Mouse (Mus musculus): ENCODE measurements around the gene Gm5134.

The Gm5134 gene

DNA sequence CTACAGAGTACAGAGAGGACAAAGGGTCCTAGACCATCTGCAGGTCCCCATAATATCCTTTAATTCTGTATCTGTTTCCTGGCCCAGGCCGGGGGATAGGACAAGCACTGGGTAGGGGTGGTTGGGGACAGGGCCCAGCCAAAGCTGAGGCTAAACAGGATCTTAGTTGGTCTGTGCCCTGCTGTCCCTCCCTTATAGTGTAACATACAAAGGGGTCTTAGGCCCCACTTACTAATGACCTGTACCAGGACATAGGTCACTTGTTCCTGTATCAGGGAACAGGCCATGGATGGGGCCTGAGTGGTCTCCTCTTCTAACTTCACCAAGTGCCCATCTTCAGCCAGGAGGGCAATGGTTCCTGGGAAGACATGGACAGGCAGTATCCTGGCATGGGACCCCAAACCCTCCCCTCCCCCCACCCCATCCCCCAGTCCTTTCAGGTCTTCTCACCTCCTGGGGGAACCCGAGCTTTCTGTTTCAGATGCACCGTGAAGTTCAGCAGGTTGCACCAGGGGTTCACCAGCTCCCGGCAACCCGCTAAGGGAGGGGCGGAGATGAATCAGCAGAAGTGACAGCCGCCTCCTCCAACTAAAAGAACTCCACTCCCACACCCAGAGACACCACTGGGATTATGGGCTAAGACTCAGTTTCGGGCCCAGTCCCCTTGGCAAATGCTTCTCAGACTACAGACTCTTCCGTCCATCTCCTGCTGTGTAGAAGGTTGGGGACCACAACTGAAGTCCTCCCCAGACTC, 14.7 kb upstream of the Gm5134 start:
- no peak for DNase-seq (ENCODE audit: low spot score)

DNA sequence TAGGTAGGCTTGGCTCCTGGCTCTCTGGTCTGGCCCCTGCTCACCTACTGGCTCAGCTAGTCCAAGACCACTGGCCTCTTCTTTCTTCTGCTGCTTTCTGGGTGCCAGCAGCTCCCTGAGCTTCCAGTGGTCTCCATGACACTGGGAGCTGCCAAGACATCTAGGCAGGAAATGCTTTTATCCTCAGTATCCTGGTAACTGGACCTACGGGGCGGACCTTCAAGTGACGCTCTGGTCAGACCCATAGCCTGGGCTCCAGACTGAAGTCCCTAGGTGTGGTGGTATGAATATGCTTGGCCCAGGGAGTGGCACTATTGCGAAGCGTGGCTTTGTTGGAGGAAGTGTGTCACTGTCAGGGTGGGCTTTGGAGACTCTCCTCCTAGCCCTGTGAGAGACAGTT, 13.8 kb upstream of the Gm5134 start, which contains the start of gene Gm867:
Gene Gm867 (minus strand): TSS at position 153 of the 400 bp plus-strand sequence.
- no peak for DNase-seq (ENCODE audit: low spot score)

DNA sequence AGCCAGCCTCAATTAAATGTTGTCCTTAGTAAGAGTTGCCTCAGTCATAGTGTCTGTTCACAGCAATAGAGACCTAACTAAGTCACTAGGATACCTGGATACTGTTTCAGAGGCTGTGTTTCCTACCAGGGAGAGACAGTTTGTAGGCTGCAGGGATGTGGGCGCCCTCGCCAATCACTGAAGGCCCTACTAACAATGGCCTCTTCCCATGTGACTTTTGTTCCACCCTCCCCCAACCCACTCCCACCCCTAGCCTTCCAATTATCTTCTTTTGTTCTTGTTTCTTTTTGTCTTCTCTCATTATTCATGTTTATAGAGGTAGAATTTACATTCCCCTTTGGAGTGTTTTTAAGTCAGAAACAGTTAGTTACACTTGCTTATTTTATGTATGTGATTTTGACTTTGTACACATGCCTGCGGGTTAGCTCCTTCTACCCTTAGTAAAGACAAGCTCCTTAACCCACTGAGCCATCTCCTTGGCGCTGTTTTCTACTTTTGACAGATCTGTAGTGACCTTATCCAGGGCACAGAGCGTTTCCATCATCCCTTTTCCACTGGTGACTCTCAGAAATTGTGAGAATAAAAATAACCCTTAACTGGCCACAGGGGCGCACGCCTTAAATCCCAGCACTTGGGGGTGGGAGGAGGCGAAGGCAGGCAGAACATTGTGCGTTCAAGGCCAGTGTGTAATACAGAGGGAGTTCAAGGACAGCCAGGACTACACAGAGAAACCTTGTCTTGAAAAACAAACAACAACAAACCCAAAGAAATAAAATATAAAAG, 13.1 kb upstream of the Gm5134 start:
- no peak for DNase-seq (ENCODE audit: low spot score)

- no peak for DNase-seq (ENCODE audit: low spot score)
These were observed 11.4 kb upstream of the Gm5134 start, which contains the start of gene Vpreb3 for GRCm38 (mm10) chr10:75942736-75943477. Gene Vpreb3 (plus strand): TSS chr10:75943057.

DNA sequence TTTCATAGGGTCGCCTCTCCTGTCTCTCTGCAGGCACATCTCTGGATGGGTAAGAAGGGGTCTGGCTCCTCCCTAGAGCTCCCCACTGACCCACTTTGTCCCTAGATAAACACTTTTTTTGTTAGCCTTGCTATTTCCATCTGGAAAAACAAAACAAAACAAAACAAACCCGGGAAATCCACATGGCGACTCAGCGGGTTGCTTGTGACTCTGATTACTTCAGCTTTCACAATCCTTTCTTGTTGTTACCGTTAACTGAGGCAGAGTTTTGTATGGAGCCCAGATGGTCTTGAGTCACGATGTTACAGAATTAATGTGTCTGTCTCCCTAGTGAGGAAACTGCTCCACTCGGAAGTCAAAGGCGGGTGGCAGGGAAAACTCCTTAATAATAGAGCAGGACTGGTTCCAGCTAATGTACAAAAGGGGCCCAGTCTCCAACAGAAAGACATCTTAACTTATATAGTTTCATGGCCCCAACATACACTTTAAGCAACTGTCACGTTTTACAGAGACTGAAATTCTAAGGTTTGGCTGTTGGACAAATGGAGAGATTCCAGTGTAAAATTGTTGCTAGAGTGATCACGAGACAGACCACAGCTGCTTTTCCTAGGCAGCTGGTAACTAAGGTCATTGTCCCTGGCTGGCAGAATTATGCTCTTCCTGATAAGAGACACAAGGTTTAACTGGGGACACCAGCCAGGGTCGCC, 10.1 kb upstream of the Gm5134 start:
- DNase-seq (ENCODE audit: low spot score): peak; percentile 85

- no peak for DNase-seq (ENCODE audit: low spot score)
These were observed 9.1 kb upstream of the Gm5134 start for GRCm38 (mm10) chr10:75945213-75945612.

DNA sequence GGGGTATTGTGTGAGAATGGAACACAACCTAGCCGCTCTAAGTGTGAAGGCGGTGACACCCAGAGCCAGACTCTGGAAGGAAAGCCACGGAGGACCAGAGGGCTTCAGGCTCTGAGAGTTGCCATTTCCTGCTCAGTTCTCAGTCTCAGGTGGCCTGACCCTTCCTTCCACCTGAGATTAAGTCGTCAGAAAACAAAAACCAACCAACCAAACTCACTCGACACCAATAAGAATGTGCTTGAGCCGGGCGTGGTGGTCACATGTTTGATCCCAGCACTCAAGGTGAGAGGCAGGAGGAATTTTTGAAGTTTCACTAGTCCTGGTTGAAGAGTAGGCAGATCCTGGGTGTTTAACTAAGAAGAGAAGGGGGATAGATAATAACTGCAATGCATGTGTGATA, 8.4 kb upstream of the Gm5134 start:
- no peak for DNase-seq (ENCODE audit: low spot score)

- DNase-seq (ENCODE audit: low spot score): no peak
These were observed 6.2 kb upstream of the Gm5134 start for GRCm38 (mm10) chr10:75948079-75948478.

DNA sequence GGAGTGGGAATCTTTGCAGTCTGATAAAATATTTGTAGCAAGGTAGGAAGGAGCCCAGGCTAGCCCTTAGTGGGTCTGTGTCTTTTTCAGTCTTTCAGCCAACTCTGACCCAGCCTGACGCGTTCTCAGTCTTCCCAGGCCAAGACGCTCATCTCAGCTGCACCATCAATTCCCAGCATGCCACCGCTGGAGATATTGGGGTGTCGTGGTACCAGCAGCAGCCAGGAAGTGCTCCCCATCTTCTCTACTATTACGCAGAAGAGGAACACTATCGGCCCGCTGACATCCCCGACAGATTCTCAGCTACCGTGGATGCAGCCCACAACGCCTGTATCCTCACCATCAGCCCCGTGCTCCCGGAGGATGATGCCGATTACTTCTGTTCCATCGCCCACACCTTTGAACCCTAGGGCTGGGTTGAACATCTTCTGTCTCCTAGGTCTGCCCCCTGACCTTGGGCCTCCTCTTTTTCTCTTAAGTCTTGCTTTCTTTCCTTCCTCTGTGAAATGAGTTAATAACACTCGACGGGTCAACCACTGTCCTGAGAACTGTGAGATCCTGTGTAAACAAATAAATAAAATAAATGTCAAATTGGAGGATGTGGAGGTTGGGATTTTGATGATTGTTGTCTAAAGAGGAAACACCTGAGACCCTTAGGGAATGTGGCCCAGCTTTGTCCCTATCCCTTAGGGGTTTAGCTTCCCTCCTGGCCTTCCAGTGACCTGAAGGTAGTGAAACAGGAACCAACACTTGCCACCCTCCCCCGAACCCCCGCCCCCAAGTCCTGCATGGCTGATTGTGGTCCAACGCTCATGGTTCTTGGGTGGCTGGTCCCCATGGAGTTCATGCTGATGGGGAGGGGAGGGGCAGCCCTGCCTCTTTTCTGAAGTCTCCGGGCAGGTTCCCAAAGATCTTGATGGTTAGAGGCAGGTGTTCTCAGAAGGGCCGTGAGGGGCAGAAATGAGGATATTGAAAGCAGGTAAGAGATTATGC, 5.0 kb upstream of the Gm5134 start:
- no peak for DNase-seq (ENCODE audit: low spot score)

GRCm38 (mm10) chr10:75950791-75951210, 3.5 kb upstream of the Gm5134 start:
- no peak for DNase-seq (ENCODE audit: low spot score)

DNA sequence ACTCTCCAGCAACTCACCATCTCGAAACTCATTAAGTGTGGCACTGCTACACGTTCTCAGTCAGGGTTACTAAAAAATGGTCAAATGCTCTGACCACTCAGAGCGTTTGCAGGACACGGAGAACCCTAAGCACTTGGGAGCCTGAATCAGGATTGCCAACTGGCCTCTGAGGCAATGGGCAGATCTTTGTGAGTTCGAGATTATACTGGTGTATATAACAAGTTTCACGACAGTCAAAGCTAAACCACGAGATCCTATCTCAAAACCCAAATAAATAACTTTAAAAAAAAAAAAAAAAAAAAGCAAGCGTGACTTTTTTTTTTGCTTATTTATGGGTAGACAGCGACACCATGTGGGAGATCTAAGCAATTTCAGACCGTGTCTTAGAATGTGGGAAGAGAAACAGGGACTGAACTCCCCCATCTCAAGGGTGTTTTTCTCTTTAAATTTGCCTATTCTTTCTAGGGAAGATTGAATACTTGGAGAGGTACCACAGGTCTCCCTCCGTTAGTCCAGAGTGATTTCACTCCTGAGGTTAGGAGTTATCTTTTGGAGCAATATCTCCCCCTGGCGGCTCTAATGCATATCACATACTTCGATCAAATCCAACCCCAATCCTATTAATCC, 2.8 kb upstream of the Gm5134 start:
- peak; percentile 82 for DNase-seq (ENCODE audit: low spot score)

- DNase-seq (ENCODE audit: low spot score): no peak
These were observed 19.5 kb downstream of the Gm5134 start for GRCm38 (mm10) chr10:75973846-75974245.

- peak; percentile 35 for DNase-seq (ENCODE audit: low spot score)
These were observed 20.9 kb downstream of the Gm5134 start for GRCm38 (mm10) chr10:75975216-75975615.

- DNase-seq (ENCODE audit: low spot score): no peak
These were observed 24.0 kb downstream of the Gm5134 start for GRCm38 (mm10) chr10:75978119-75978834.

GRCm38 (mm10) chr10:75978835-75979157, 24.5 kb downstream of the Gm5134 start:
- no peak for DNase-seq (ENCODE audit: low spot score)

DNA sequence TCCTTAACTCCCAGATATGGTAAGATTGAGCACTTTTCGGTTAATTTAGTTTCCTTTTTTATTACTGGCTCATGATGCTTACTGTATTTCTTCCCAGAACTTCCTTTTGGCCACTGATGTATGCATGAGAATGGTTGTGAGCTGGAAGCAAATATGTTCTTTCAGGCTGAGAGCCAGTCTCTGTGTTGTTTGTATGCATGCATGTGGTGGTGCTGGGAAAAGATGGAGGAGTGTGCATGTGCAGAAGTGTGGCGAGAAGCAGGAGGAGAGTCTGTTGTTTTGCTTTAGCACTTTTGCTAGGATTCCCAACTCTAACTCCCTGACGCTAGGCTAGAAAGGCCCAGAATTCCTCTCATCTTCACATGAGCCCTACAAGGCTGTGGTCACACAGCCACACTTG, 25.1 kb downstream of the Gm5134 start:
- no peak for DNase-seq (ENCODE audit: low spot score)

GRCm38 (mm10) chr10:75990430-75991042, 36.2 kb downstream of the Gm5134 start:
- no peak for DNase-seq (ENCODE audit: low spot score)

- no peak for DNase-seq (ENCODE audit: low spot score)
These were observed 39.4 kb downstream of the Gm5134 start for GRCm38 (mm10) chr10:75993616-75994240.

All from adipocyte (in vitro differentiated cells).